Mouse (Mus musculus) lung, adult 2 months (tissue): ENCODE results near the gene Rabggta. TPM values are rescaled to one million over a fixed set of nuclear protein-coding genes. Genes with fewer than 3 reads are reported as not detected.

Experiments used
- DNase-seq: peaks from one replicate; pipeline ENCODE4 v3.0.0; 2022
- H3K4me1 ChIP-seq: fragments of 200-500 bp; 2 replicates; pipeline ENCODE4 v1.6.1; 2011; ENCODE audit warnings: low read length; ENCODE audit not compliant: control insufficient read depth, insufficient read depth
- H3K4me3 ChIP-seq: fragments of 200-500 bp; replicated peaks from 2 replicates; pipeline ENCODE3; 2011; ENCODE audit warnings: low read depth, mild to moderate bottlenecking, control low read depth, low read length; ENCODE audit errors: extremely low read depth
- CTCF ChIP-seq: fragments of 200-500 bp; IDR thresholded peaks from 2 replicates; pipeline ENCODE4 v1.5.1; 2011; ENCODE audit warnings: mild to moderate bottlenecking, low read length, control low read depth; ENCODE audit not compliant: insufficient read depth
- POLR2A ChIP-seq: fragments of 200-500 bp; IDR thresholded peaks from 2 replicates; pipeline ENCODE4 v1.6.1; 2011; ENCODE audit warnings: low read depth, mild to moderate bottlenecking, control low read depth, low read length, borderline replicate concordance; ENCODE audit errors: extremely low read depth
- WGBS: fragments of 180-500 bp; shearing (Covaris S2); methylation state at CpG from one replicate; pipeline ENCODE4 v1.1.7; 2018; 5-methylcytosine and 5-hydroxymethylcytosine counted together
- polyA plus RNA-seq: library from polyadenylated mRNA; depleted of rRNA; stranded (reverse); fragments of >200 nt; gene quantifications from 2 replicates; pipeline ENCODE4 v1.2.3, GENCODE M21; 2012

Rabggta gene
- polyA plus RNA-seq, 1 experiment = 57.3 TPM

DNA sequence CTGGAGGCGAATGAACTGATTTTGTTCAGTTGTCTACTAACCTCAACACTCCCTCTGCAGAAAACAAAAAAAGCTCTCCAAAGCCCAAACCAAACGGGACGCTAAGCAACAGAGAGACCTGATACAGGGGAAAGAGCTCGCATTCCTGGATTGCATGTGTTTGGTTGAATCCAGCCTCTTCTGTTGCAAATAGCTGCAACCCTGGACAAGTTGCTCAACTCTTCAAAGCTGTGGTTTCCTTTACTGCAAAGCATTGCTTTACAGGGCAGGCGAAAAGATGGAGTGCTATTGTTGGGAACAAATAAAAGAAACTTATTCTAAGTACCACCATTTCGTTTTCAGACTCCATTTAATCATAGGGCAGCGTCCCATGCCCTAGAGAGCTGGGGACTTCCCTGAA is 12.8 kb upstream of the Rabggta start:
- Histone ChIP-seq H3K4me1 (no peaks in the 10 kb centered on the region), H3K4me3 (no peak overlapping the region)
- 67% methylated on average over 7 of the region's 7 CpGs for WGBS
- no peak for TF ChIP-seq CTCF
- no peak for TF ChIP-seq POLR2A
- DNase-seq = no peak

DNA sequence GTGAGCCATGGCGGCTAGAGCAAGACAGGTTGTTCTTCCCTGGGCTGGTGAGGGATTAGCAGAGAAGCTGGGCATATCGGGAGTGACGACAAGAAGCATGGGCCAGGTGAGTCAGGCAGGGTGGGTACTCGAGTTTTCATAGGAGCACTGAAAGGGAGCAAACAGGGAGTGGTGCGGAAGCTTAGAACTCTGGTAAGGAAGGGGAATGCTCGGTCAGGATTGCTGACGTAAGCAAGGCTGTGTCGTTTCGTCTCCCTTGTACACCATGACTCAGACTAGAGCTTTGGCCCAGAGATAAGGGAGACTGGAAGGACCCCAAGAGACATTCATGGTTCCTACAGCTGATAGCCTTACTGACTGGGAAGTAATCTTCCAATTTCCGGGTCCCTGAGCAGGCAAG is 11.8 kb upstream of the Rabggta start:
- 74% methylated on average over 10 of the region's 10 CpGs for WGBS
- Histone ChIP-seq H3K4me3 (no peak overlapping the region), H3K4me1 (no peaks in the 10 kb centered on the region)
- DNase-seq = no peak
- TF ChIP-seq POLR2A = no peak
- no peak for TF ChIP-seq CTCF

DNA sequence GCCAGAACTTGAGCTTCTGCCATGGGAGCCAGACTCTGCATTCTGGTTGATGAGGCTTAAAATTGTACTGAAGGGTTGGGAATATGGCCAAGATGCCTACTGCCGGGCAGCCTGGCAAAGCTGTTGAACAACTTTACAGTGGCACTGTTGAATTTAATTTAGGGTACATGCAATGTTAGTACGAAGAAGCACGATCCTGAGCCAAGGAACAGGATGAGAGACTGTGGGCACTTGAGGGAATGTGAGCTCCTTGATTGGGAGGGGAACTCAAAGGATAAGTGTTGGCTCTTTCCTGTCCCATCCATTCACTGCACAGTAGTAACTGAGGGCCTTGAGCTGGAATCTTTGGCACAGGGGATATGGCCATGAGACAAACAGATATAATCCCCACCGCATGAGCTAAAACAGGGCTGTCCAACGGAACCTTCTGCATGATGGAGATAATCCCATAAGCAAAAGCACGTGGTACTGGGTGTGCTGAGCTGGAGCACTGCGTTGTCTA is 8.5 kb upstream of the Rabggta start:
- WGBS = 68% methylated on average over 7 of the region's 7 CpGs
- Histone ChIP-seq H3K4me1 (0 out of 2 replicates have a peak, but pooled peaks cover 5% of the 10 kb centered on the region), H3K4me3 (no peak overlapping the region)
- no peak for TF ChIP-seq CTCF
- no peak for TF ChIP-seq POLR2A
- DNase-seq = no peak

DNA sequence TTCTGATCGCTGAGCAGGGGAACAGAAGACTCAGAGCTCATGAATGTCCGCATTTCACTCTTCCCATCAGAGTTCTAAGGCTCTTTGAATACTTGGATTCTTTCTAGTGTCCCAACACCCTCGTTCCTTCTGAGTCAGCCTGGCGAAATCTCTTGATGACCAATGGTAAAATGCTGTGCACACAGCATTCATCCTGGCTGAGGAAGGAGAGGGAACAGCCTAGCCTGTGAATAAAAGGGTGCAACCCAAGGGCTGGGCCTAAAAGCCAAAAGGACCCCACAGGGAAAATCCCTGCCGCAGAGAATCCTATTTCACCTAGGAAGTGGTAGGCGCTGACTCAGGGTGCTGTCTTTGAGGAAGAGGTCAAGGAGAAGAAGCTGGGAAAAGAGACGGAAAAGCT is 8.1 kb upstream of the Rabggta start:
- no peak overlapping the region for H3K4me3 ChIP-seq
- no peak for DNase-seq
- 66% methylated on average over 7 of the region's 7 CpGs for WGBS
- 0 out of 2 replicates have a peak, but pooled peaks cover 5% of the 10 kb centered on the region for H3K4me1 ChIP-seq
- TF ChIP-seq CTCF (no peak), POLR2A (no peak)

DNA sequence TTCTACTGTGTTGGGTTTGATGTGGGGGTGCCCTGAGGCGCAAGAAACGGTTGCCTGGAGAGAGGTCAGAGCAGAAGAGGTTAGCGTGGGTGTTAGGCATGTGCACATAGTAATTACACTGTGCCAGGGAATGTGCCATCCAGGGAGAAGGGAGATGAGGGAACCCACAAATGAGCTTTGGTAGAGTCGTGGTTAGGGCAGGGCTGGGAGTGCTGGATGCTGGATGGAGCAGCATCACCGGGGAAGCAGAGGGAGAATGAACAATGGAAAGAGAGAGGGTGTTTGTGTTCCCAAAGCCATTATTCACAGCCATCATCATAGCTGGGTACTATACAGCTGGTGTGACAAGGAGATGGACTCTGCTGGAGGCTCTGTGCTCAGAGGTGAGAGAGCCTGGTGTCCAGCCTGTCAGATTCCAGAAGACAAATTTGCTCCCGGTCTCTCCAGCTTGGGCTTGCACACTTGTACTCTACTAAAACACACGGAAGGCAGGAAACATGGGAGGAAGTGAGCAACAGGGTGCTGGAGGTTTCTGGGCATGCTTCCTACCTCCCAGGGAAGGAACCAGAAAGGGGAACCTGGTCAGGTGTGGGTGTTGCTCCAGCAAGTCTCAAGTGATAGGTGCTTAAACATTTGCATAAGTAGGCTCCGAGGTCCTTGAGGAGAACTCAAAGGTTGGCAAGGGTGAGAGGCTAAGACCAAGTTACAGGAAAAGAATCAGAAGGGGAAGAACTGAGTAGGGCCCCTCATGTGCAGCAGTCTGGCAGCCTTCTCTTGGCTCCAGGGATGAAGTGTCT is 6.0 kb upstream of the Rabggta start:
- WGBS = 45% methylated on average over 8 of the region's 8 CpGs
- no peak for TF ChIP-seq POLR2A
- TF ChIP-seq CTCF = no peak
- Histone ChIP-seq H3K4me1 (peaks cover 9% of the 10 kb centered on the region), H3K4me3 (no peak overlapping the region)
- no peak for DNase-seq

DNA sequence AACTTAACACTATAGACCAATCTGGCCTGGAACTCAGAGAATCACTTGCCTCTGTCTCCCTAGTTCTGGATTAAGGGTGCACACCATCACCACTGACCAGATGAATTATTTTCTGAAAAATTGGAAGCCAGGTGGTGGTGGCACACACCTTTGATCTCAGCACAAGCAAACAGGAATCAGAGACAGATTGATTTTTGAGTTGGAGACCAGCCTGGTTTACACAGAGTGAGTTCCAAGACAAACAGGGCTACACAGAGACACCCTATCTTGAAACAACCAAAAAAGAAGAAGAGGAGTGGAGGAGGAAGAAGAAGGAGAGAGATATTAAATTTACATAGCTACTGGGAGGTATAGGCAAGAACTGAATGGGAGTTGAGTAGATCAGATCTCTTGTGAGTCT is 4.2 kb upstream of the Rabggta start:
- TF ChIP-seq CTCF (no peak), POLR2A (no peak)
- Histone ChIP-seq H3K4me1 (peaks cover 9% of the 10 kb centered on the region), H3K4me3 (no peak overlapping the region)
- DNase-seq = no peak

DNA sequence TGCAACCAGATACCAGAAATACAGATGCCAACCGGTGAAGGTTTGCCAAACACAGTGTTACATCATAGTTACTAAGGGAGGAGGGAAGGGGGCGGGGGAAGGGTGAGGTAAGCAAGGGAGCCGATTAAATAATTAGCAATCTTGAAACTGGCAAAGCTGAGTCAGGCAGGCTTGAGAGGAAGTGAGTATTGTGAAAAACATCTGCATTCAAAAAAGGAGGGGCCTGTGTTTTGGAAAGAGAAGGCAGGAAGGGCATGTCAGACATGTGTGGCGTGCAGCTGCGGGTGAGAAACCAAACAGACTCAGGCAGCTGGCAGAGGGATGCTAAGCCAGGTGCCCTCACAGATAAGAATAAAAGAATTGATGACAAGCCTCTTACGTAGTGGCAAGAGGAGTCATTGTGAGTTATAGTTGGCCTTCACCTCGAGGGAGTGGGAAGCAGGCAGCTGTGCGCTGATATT is 2.4 kb upstream of the Rabggta start:
- no peak for DNase-seq
- TF ChIP-seq POLR2A = no peak
- no peak for TF ChIP-seq CTCF
- Histone ChIP-seq H3K4me1 (peaks cover 9% of the 10 kb centered on the region), H3K4me3 (no peak overlapping the region)
- 16% methylated on average over 8 of the region's 8 CpGs for WGBS

DNA sequence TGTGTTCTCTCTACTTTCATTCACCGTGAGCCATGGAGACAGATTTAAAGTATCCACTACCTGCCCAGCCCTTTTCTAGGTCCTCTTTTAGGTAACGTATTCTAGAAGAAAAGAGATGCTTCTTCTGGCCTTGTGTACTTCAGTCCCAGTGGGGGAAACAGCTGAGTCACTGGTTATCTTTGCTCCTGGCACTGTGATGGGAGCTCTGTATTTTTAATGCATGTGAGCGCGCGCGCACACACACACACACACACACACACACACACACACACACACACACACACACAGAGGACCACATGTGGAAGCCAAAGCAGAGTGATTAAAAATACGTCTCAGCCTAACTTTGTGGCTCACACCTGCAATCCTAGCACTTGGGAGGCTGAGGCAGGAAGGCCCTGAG is 1.4 kb upstream of the Rabggta start:
- TF ChIP-seq POLR2A (no peak), CTCF (no peak)
- Histone ChIP-seq H3K4me1 (peaks cover 7% of the 10 kb centered on the region), H3K4me3 (no peak overlapping the region)
- no peak for DNase-seq
- WGBS = 88% methylated on average over 7 of the region's 7 CpGs

DNA sequence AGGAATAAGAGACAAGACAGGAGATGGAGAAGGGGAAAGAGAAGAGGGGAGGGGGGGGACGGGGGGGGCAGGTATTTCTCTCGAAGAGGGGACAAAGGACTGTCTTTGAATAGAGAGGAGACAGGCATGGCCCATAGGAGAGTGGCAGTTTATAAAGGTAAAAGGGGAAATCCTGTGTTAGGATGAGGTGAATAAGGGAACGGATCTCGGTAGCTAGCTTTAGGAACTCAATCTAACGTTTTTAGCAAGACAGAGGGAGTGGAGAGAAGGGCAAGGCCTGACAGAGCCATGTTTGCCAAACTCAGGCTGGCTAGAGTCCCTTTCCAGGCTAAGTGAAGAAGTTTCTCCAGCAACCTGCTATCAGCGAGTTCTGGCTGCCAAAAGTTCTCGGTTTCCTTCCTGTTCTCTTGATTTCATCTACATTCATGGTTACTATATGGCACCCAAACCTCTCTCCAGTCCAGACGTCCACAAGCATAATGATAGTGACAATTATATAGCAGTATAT is 429 bp upstream of the Rabggta start:
- no peak for DNase-seq
- TF ChIP-seq POLR2A (no peak), CTCF (no peak)
- 30% methylated on average over 8 of the region's 8 CpGs for WGBS
- Histone ChIP-seq H3K4me1 (peaks cover 4% of the 10 kb centered on the region), H3K4me3 (no peak overlapping the region)

DNA sequence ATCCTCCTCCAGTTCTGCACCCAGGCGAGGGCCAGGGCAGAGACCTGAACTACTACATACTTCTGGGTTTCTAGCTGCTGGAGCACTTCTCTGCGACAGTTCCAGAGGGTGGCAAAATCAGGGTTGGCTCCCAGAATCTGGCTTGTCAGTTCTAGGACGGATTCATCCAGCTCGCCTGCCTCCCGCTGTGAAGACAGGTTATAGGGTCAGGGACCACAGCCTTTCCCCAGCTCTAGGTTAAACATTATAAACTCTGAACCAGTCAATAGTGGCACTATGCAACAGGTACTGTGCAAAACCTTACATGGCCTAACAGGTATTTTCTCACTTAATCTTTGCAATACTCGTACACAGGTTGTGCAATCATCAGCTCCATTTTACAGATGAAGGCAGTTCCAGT is 987 bp downstream of the Rabggta start:
- H3K4me1 ChIP-seq = peaks cover 4% of the 10 kb centered on the region
- 82% methylated on average over 6 of the region's 6 CpGs for WGBS
- H3K4me3 ChIP-seq = no peak overlapping the region
- no peak for DNase-seq
- no peak for TF ChIP-seq POLR2A
- TF ChIP-seq CTCF = no peak
